Mouse (Mus musculus) testis, adult 2 months (tissue): ENCODE results near the gene Trim7.

Source experiments
- CTCF ChIP-seq: fragments of 200-500 bp; IDR thresholded peaks from 2 replicates; pipeline ENCODE4 v1.5.1; 2012; ENCODE audit warnings: low read depth, mild to moderate bottlenecking, inconsistent platforms, low read length, moderate library complexity; ENCODE audit not compliant: control insufficient read depth, insufficient read depth, insufficient replicate concordance
- POLR2A ChIP-seq: fragments of 200-500 bp; IDR thresholded peaks from 2 replicates; pipeline ENCODE4 v1.6.1; 2012; ENCODE audit warnings: low read depth, mild to moderate bottlenecking, inconsistent platforms, low read length, moderate library complexity; ENCODE audit not compliant: control insufficient read depth

GRCm38 (mm10) chr11:48836990-48837309, 11.0 kb downstream of the Trim7 start:
- TF ChIP-seq CTCF (no peak), POLR2A (no peak)
